12 mouse cellular contexts compared by ENCODE assay signal in the genomic region with DNA sequence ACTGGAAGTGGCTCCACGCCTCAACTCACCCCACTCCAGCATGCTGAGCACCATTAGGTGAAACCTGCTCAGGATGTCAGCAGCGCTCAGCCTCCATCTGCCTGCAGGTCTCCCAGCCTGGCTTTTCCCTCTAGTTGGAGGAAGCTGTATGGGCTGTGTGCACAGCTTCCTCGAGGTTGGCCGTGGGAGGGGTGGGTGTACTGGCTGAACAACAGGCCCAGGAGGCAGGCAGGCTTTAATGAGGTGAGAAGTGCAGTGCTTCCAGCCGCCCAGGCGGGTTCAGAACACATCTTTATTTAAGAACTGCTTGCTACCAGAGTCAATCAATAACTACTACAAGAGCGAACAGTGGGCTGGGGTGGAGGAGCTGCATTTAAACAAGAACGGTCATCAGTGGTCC. TPM values are rescaled to one million over a fixed set of nuclear protein-coding genes. Genes with fewer than 3 reads are reported as not detected.
DNase-seq lines count a peak whose midpoint lies in the region; ATAC-seq lines count a peak whose summit lies in the region.
"Had no signal": no experiment of that assay in that cellular context is flagged by ENCODE, and none has a peak within 500 bp of the region (broad histone marks: within the 10 kb centered on the region; RNA-seq: fewer than 3 reads in every experiment).

No protein-coding gene starts in this region.

- DNase-seq in kidney, adult 11 months: no peak
- DNase-seq in cerebellum, adult 8-10 months: peak; percentile 39
- peak; percentile 3 for DNase-seq in hindbrain, embryonic 10.5 days (ENCODE audit: low spot score)
- DNase-seq in spleen, postnatal 14 days (ENCODE audit: low spot score in 2 of 2): no peak
- DNase-seq in thymus, postnatal 10 days (ENCODE audit: low spot score in 2 of 2): no peak
- no peak for DNase-seq in spleen, postnatal 4 days (ENCODE audit: low spot score in 2 of 2)
- DNase-seq: liver, embryonic 13.5 days had no signal

- 23% methylated on average over 8 of the region's 8 CpGs for WGBS in kidney, embryonic 16.5 days
- WGBS in hindbrain, embryonic 10.5 days: 66% methylated on average over 8 of the region's 8 CpGs
- WGBS in midbrain, embryonic 15.5 days: 62% methylated on average over 8 of the region's 8 CpGs

- ATAC-seq in kidney, embryonic 16.5 days (ENCODE audit: low FRiP score, low TSS enrichment): peak; percentile 85
- ATAC-seq in midbrain, embryonic 15.5 days (replicated peaks): peak; percentile 46
- ATAC-seq: CD4-positive, CD25-positive, alpha-beta regulatory T cell, adult 4 months had no signal

- no peak overlapping the region for H3K4me3 ChIP-seq in kidney, embryonic 16.5 days (ENCODE audit: low read length)
- no peak overlapping the region for H3K4me3 ChIP-seq in hindbrain, embryonic 10.5 days
- no peak overlapping the region for H3K4me3 ChIP-seq in midbrain, embryonic 15.5 days
- H3K4me3 ChIP-seq: heart, embryonic 13.5 days; liver, embryonic 13.5 days had no signal

- H3K36me3 ChIP-seq in kidney, embryonic 16.5 days (ENCODE audit: insufficient read depth, low read length): peaks cover 14% of the 10 kb centered on the region; the same call in 1 of the 2 replicates
- H3K36me3 ChIP-seq in hindbrain, embryonic 10.5 days: peaks cover 46% of the 10 kb centered on the region
- H3K36me3 ChIP-seq in midbrain, embryonic 15.5 days (replicated peaks): 0 out of 2 replicates have a peak, but pooled peaks cover 5% of the 10 kb centered on the region

- H3K27ac ChIP-seq in kidney, embryonic 16.5 days (ENCODE audit: low read length): peak overlapping the region; percentile 50; the same call in 1 of the 2 replicates
- no peak overlapping the region for H3K27ac ChIP-seq in hindbrain, embryonic 10.5 days
- H3K27ac ChIP-seq in midbrain, embryonic 15.5 days: peak overlapping the region; percentile 48
- H3K27ac ChIP-seq: heart, embryonic 13.5 days; liver, embryonic 13.5 days had no signal

- no peaks in the 10 kb centered on the region for H3K27me3 ChIP-seq in kidney, embryonic 16.5 days (ENCODE audit: insufficient read depth, low read length)
- no peaks in the 10 kb centered on the region for H3K27me3 ChIP-seq in hindbrain, embryonic 10.5 days (ENCODE audit: insufficient read depth, poor library complexity, severe bottlenecking)
- no peaks in the 10 kb centered on the region for H3K27me3 ChIP-seq in midbrain, embryonic 15.5 days (replicated peaks)
- H3K27me3 ChIP-seq: liver, embryonic 13.5 days had no signal

- peaks cover 8% of the 10 kb centered on the region; the same call in 1 of the 2 replicates for H3K4me1 ChIP-seq in kidney, embryonic 16.5 days (ENCODE audit: insufficient read depth, low read length)
- peaks cover 7% of the 10 kb centered on the region; the same call in 1 of the 2 replicates for H3K4me1 ChIP-seq in hindbrain, embryonic 10.5 days (replicated peaks)
- H3K4me1 ChIP-seq in midbrain, embryonic 15.5 days: 0 out of 2 replicates have a peak, but pooled peaks cover 7% of the 10 kb centered on the region
- H3K4me1 ChIP-seq: heart, embryonic 13.5 days; liver, embryonic 13.5 days had no signal

- H3K9me3 ChIP-seq in kidney, embryonic 16.5 days (ENCODE audit: low read length): no peaks in the 10 kb centered on the region
- no peaks in the 10 kb centered on the region for H3K9me3 ChIP-seq in hindbrain, embryonic 10.5 days
- no peaks in the 10 kb centered on the region for H3K9me3 ChIP-seq in midbrain, embryonic 15.5 days
- H3K9me3 ChIP-seq: heart, embryonic 13.5 days; liver, embryonic 13.5 days had no signal

- no peak overlapping the region for H3K9ac ChIP-seq in kidney, embryonic 16.5 days (replicated peaks; ENCODE audit: low read length)
- no peak overlapping the region for H3K9ac ChIP-seq in midbrain, embryonic 15.5 days
- H3K9ac ChIP-seq: heart, embryonic 13.5 days; liver, embryonic 13.5 days had no signal

- no peak overlapping the region for H3K4me2 ChIP-seq in kidney, embryonic 16.5 days (replicated peaks; ENCODE audit: low read depth, low read length)
- H3K4me2 ChIP-seq in midbrain, embryonic 15.5 days: no peak overlapping the region
- H3K4me2 ChIP-seq: heart, embryonic 13.5 days; liver, embryonic 13.5 days had no signal

RNA-seq across cellular contexts. Expression of gene Tmem81, which starts 5.5 kb away (rescaled TPM):
- 1.6 and 1.7 TPM in 2 replicates for polyA plus RNA-seq in kidney, embryonic 16.5 days (2015; fragmentation: Nextera tagmentation; extraction: Ambion mirVana)
- 1.1 and 1.9 TPM in 2 replicates for polyA plus RNA-seq in hindbrain, embryonic 10.5 days (2016; fragmentation: Nextera tagmentation; extraction: Ambion mirVana)
- polyA plus RNA-seq in midbrain, embryonic 15.5 days (2015; fragmentation: Nextera tagmentation; extraction: Ambion mirVana): 0.99 and 1.0 TPM in 2 replicates

RNA-seq across cellular contexts. Expression of gene Cntn2, which starts 31.5 kb away (rescaled TPM):
- 0.25 and 0.58 TPM in 2 replicates for polyA plus RNA-seq in kidney, embryonic 16.5 days (2015; fragmentation: Nextera tagmentation; extraction: Ambion mirVana)
- 41.2 and 87.6 TPM in 2 replicates for polyA plus RNA-seq in hindbrain, embryonic 10.5 days (2016; fragmentation: Nextera tagmentation; extraction: Ambion mirVana)
- 38.9 and 44.0 TPM in 2 replicates for polyA plus RNA-seq in midbrain, embryonic 15.5 days (2015; fragmentation: Nextera tagmentation; extraction: Ambion mirVana)
- polyA plus RNA-seq: CD4-positive, CD25-positive, alpha-beta regulatory T cell, adult 4 months; testis, adult 2 months had no signal

RNA-seq across cellular contexts. Expression of gene Rbbp5, which starts 34.4 kb away (rescaled TPM):
- 46.6 and 50.1 TPM in 2 replicates for polyA plus RNA-seq in kidney, embryonic 16.5 days (2015; fragmentation: Nextera tagmentation; extraction: Ambion mirVana)
- 47.4 and 60.0 TPM in 2 replicates for polyA plus RNA-seq in hindbrain, embryonic 10.5 days (2016; fragmentation: Nextera tagmentation; extraction: Ambion mirVana)
- 46.5 and 50.3 TPM in 2 replicates for polyA plus RNA-seq in midbrain, embryonic 15.5 days (2015; fragmentation: Nextera tagmentation; extraction: Ambion mirVana)

Comparison
In these comparisons a context has a peak if more than half of its experiments do, and no peak if none do; other contexts are left out.
1. DNase-seq: peak in cerebellum, adult 8-10 months (single experiment) and hindbrain, embryonic 10.5 days (single experiment); none in kidney, adult 11 months (single experiment), spleen, postnatal 14 days (0 of 2), thymus, postnatal 10 days (0 of 2) and spleen, postnatal 4 days (0 of 2).
2. RNA of gene Cntn2, which starts 31.5 kb away (polyA plus RNA-seq): 41.2 to 87.6 TPM in hindbrain, embryonic 10.5 days and 38.9 to 44.0 TPM in midbrain, embryonic 15.5 days; 0.25 to 0.58 TPM in kidney, embryonic 16.5 days; every median in the first group is over 10 times any median in the second.